Mouse (Mus musculus) lung, adult 2 months (tissue): Measurements from ENCODE around the gene Lpar3. TPM values are rescaled to one million over a fixed set of nuclear protein-coding genes. Genes with fewer than 3 reads are reported as not detected.

Experiments
- DNase-seq: peaks from one replicate; pipeline ENCODE4 v3.0.0; 2022
- H3K4me1 ChIP-seq: fragments of 200-500 bp; 2 replicates; pipeline ENCODE4 v1.6.1; 2011; ENCODE audit warnings: low read length; ENCODE audit not compliant: control insufficient read depth, insufficient read depth
- H3K4me3 ChIP-seq: fragments of 200-500 bp; replicated peaks from 2 replicates; pipeline ENCODE3; 2011; ENCODE audit warnings: low read depth, mild to moderate bottlenecking, control low read depth, low read length; ENCODE audit errors: extremely low read depth
- CTCF ChIP-seq: fragments of 200-500 bp; IDR thresholded peaks from 2 replicates; pipeline ENCODE4 v1.5.1; 2011; ENCODE audit warnings: mild to moderate bottlenecking, low read length, control low read depth; ENCODE audit not compliant: insufficient read depth
- POLR2A ChIP-seq: fragments of 200-500 bp; IDR thresholded peaks from 2 replicates; pipeline ENCODE4 v1.6.1; 2011; ENCODE audit warnings: low read depth, mild to moderate bottlenecking, control low read depth, low read length, borderline replicate concordance; ENCODE audit errors: extremely low read depth
- WGBS: fragments of 180-500 bp; shearing (Covaris S2); methylation state at CpG from one replicate; pipeline ENCODE4 v1.1.7; 2018; 5-methylcytosine and 5-hydroxymethylcytosine counted together
- polyA plus RNA-seq: library from polyadenylated mRNA; depleted of rRNA; stranded (reverse); fragments of >200 nt; gene quantifications from 2 replicates; pipeline ENCODE4 v1.2.3, GENCODE M21; 2012

Lpar3 gene
- polyA plus RNA-seq, 1 experiment, result 17.8 TPM

- no peak for DNase-seq
- no peak overlapping the region for H3K4me3 ChIP-seq
- WGBS, result 79% methylated on average over 14 of the region's 14 CpGs
- TF ChIP-seq CTCF, result no peak
- TF ChIP-seq POLR2A, result no peak
- H3K4me1 ChIP-seq, result no peaks in the 10 kb centered on the region
Measured at GRCm38 (mm10) chr3:146268024-146268801, 47.5 kb downstream of the Lpar3 start.

- Histone ChIP-seq H3K4me1 (peaks cover 3% of the 10 kb centered on the region; the same call in 1 of the 2 replicates), H3K4me3 (no peak overlapping the region)
- 30% methylated on average over 5 of the region's 5 CpGs for WGBS
- DNase-seq, result no peak
- TF ChIP-seq POLR2A (no peak), CTCF (no peak)
Measured at GRCm38 (mm10) chr3:146274503-146274902, 53.7 kb downstream of the Lpar3 start.

GRCm38 (mm10) chr3:146275360-146276025 lies 54.7 kb downstream of the Lpar3 start:
- TF ChIP-seq POLR2A, result no peak
- no peak for TF ChIP-seq CTCF
- Histone ChIP-seq H3K4me3 (no peak overlapping the region), H3K4me1 (peaks cover 3% of the 10 kb centered on the region; the same call in 1 of the 2 replicates)
- DNase-seq, result no peak
- 58% methylated on average over 11 of the region's 11 CpGs for WGBS

- WGBS, result 51% methylated on average over 4 of the region's 4 CpGs
- Histone ChIP-seq H3K4me3 (no peak overlapping the region), H3K4me1 (peaks cover 3% of the 10 kb centered on the region; the same call in 1 of the 2 replicates)
- TF ChIP-seq POLR2A (no peak), CTCF (no peak)
- DNase-seq, result no peak
Measured at GRCm38 (mm10) chr3:146276026-146276409, 55.3 kb downstream of the Lpar3 start.

- no peak for DNase-seq
- WGBS, result 93% methylated on average over 4 of the region's 4 CpGs
- Histone ChIP-seq H3K4me1 (peaks cover 3% of the 10 kb centered on the region; the same call in 1 of the 2 replicates), H3K4me3 (no peak overlapping the region)
- TF ChIP-seq CTCF (no peak), POLR2A (no peak)
Measured at GRCm38 (mm10) chr3:146276991-146277390, 56.2 kb downstream of the Lpar3 start.

- DNase-seq, result peak; percentile 48
- no peak overlapping the region for H3K4me3 ChIP-seq
- WGBS, result 80% methylated on average over 11 of the region's 11 CpGs
- TF ChIP-seq POLR2A (no peak), CTCF (peak; percentile 58; the same call in 1 of the 2 replicates)
- peaks cover 3% of the 10 kb centered on the region; the same call in 1 of the 2 replicates for H3K4me1 ChIP-seq
Measured at GRCm38 (mm10) chr3:146277456-146277855, 56.7 kb downstream of the Lpar3 start.

- TF ChIP-seq CTCF (no peak), POLR2A (no peak)
- no peak for DNase-seq
- 80% methylated on average over 13 of the region's 13 CpGs for WGBS
- H3K4me1 ChIP-seq, result peaks cover 3% of the 10 kb centered on the region; the same call in 1 of the 2 replicates
- H3K4me3 ChIP-seq, result no peak overlapping the region
Measured at GRCm38 (mm10) chr3:146278195-146279140, 57.7 kb downstream of the Lpar3 start.

GRCm38 (mm10) chr3:146283732-146284361 lies 63.1 kb downstream of the Lpar3 start:
- 26% methylated on average over 3 of the region's 3 CpGs for WGBS
- H3K4me1 ChIP-seq, result no peaks in the 10 kb centered on the region; the same call in 1 of the 2 replicates
- no peak overlapping the region for H3K4me3 ChIP-seq
- no peak for DNase-seq
- TF ChIP-seq CTCF, result no peak
- no peak for TF ChIP-seq POLR2A
